Mouse (Mus musculus): ENCODE results near the gene Cnrip1. TPM values are rescaled to one million over a fixed set of nuclear protein-coding genes. Genes with fewer than 3 reads are reported as not detected.

Gene Cnrip1
- polyA plus RNA-seq, 1 experiment, result 15.6 TPM

DNA sequence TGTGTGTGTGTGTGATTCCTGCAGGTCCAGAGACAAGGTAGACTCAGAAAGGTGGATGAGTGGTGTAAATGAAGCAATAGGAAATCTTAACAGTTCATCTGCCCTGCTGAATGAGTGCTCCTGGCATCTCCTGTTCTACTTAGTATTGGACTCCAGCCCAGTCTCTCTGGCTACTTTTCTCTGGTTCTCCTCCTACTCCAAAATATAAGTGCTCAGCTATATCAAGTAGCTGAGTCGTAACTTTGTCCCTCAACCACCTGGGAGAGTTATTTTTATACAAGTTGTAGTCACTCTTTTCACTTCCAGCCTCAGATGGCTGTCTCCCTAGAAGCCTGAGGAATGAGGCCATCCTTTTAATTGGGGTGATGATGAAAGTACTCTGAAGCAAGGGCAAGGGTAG lies 32.5 kb downstream of the Cnrip1 start:
- DNase-seq, result no peak
- no peak for TF ChIP-seq POLR2A (IDR thresholded peaks at IDR 0.05; ENCODE audit: borderline replicate concordance, extremely low read depth, low read depth, low read length)
- no peak for TF ChIP-seq CTCF (IDR thresholded peaks at IDR 0.05; ENCODE audit: insufficient read depth, low read length)
- no peaks in the 10 kb centered on the region for H3K4me1 ChIP-seq (ENCODE audit: control insufficient read depth, insufficient read depth, low read length)
- 34% methylated on average over 1 of the region's 1 CpGs for WGBS
- no peak overlapping the region for H3K4me3 ChIP-seq (replicated peaks; ENCODE audit: extremely low read depth, low read depth, low read length)

DNA sequence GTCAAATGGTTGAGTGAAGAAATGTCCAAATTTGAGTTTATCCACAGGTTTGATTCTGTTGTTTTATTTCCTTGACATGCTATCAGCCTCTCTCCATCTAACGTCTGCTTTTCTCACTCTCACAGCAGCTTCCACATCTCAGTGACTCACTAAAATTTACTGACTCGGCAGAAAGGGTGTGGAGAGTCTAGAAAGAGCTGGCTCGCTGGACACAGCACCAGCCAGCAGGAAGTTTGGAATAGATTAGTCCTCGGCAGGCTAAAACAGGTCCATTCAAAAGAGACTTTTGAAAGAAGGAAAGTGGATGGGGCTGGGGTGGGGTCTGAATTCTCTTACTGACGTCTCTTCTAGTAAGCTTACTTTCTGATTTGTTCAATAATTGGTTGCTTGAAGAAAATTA lies 34.7 kb downstream of the Cnrip1 start:
- WGBS, result 17% methylated on average over 5 of the region's 5 CpGs
- TF ChIP-seq CTCF (IDR thresholded peaks at IDR 0.05; ENCODE audit: insufficient read depth, low read length), result no peak
- no peak for TF ChIP-seq POLR2A (IDR thresholded peaks at IDR 0.05; ENCODE audit: borderline replicate concordance, extremely low read depth, low read depth, low read length)
- DNase-seq, result no peak
- H3K4me3 ChIP-seq (replicated peaks; ENCODE audit: extremely low read depth, low read depth, low read length), result no peak overlapping the region
- H3K4me1 ChIP-seq (ENCODE audit: control insufficient read depth, insufficient read depth, low read length), result no peaks in the 10 kb centered on the region

DNA sequence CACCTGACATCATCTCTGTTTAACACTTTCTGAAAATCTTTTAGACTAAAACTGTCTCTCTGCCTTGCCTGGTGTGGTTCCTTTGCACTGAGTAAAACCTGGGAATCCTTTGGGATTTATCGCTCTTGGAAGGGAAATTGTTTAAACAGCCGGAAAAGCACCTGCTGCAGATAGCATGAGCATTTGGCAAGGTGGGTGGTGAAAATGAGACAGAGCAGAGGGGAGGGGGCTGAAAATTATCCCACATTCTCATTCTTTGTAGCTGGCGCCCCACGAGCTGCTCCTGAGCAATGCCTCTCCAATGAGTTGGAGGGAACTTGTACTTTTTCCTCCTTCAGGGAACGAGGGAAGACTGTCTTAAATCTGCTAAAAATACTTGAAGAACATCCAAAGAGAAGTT lies 55.5 kb downstream of the Cnrip1 start:
- 79% methylated on average over 5 of the region's 5 CpGs for WGBS
- Histone ChIP-seq H3K4me3 (replicated peaks; ENCODE audit: extremely low read depth, low read depth, low read length) (no peak overlapping the region), H3K4me1 (ENCODE audit: control insufficient read depth, insufficient read depth, low read length) (no peaks in the 10 kb centered on the region)
- no peak for DNase-seq
- TF ChIP-seq POLR2A (IDR thresholded peaks at IDR 0.05; ENCODE audit: borderline replicate concordance, extremely low read depth, low read depth, low read length), result no peak
- TF ChIP-seq CTCF (IDR thresholded peaks at IDR 0.05; ENCODE audit: insufficient read depth, low read length), result no peak

DNA sequence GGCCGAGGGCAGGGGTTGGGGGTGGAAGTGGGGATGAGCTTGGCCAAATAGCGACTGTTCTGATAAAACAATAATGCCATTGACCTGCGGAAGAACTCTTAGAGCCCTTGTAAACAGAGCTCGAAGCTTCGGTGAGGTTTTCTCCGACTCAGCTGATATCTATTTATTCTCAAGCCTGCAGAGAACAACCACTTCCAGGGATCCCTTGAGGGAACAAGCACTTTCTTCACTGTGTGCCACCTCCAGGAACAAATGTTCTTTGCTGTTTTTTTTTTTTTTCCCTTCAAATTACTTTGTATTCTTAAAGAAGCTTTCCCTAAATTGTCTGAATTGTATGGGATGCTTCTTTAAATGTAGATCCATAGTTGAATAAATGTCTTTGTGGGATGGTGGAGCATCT lies 56.0 kb downstream of the Cnrip1 start:
- DNase-seq, result no peak
- no peak for TF ChIP-seq POLR2A (IDR thresholded peaks at IDR 0.05; ENCODE audit: borderline replicate concordance, extremely low read depth, low read depth, low read length)
- TF ChIP-seq CTCF (IDR thresholded peaks at IDR 0.05; ENCODE audit: insufficient read depth, low read length), result no peak
- Histone ChIP-seq H3K4me3 (replicated peaks; ENCODE audit: extremely low read depth, low read depth, low read length) (no peak overlapping the region), H3K4me1 (ENCODE audit: control insufficient read depth, insufficient read depth, low read length) (no peaks in the 10 kb centered on the region)
- WGBS, result 50% methylated on average over 6 of the region's 6 CpGs

DNA sequence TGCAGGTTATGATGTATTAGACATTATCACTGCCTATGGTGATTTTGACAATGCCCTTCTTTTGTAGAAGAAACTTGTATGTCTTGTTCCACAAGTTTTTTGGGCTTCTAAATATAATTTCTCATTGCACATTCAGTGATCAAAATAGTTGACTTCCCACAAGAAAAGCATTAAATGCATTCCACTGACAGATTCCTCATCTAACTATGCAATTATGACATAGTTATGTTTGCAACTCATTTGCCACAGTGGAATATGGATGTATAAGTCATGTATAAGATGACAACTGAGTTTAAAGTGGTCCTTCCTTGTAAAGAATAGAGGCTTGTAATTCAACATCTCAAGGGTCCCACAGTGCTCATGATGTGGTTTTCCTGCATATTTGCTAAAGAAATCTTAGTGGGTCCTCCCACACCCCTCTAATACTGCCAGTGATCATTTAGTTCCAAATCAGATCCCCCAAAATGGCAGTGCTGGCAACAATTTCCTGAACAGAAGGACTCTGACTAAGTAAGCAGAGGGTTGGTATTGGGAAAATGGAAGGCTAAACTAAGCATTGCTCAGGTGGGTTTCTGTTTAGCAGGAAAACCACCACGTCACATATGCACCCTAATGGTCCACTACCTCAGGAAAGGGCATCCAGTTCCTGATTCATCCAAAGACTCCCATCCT lies 61.2 kb downstream of the Cnrip1 start:
- Histone ChIP-seq H3K4me3 (replicated peaks; ENCODE audit: extremely low read depth, low read depth, low read length) (no peak overlapping the region), H3K4me1 (ENCODE audit: control insufficient read depth, insufficient read depth, low read length) (no peaks in the 10 kb centered on the region)
- WGBS, result 72% methylated on average over 1 of the region's 1 CpGs
- TF ChIP-seq POLR2A (IDR thresholded peaks at IDR 0.05; ENCODE audit: borderline replicate concordance, extremely low read depth, low read depth, low read length), result no peak
- TF ChIP-seq CTCF (IDR thresholded peaks at IDR 0.05; ENCODE audit: insufficient read depth, low read length), result no peak
- no peak for DNase-seq

DNA sequence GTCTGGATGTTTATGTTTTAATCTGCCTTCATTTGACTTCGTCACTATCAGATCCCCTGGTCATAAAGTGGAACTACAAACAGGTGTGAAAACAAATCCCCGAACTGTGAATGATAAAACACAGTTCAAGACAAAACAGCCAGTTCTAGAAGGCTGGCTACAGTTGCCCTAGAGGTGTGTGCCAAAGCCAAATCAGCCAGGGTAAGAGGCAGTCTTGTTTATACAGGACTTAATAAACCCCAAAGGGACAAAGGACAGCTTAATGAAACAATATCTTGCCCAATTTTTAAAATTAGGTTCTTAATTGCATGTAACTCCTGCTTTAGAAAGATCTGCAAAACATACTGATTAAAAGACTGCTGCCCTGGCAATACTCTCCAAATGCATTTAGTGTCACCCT lies 75.0 kb downstream of the Cnrip1 start:
- WGBS, result 54% methylated on average over 2 of the region's 2 CpGs
- Histone ChIP-seq H3K4me3 (replicated peaks; ENCODE audit: extremely low read depth, low read depth, low read length) (no peak overlapping the region), H3K4me1 (ENCODE audit: control insufficient read depth, insufficient read depth, low read length) (no peaks in the 10 kb centered on the region)
- no peak for DNase-seq
- TF ChIP-seq POLR2A (IDR thresholded peaks at IDR 0.05; ENCODE audit: borderline replicate concordance, extremely low read depth, low read depth, low read length) (no peak), CTCF (IDR thresholded peaks at IDR 0.05; ENCODE audit: insufficient read depth, low read length) (no peak)

Other genes starting within 250 kb of the Cnrip1 start
- 0.23 and 0.44 TPM in 2 replicates for gene Fbxo48, start 100.2 kb upstream of the Cnrip1 start, polyA plus RNA-seq (2012; rRNA removed)
- gene Plek, start 795 bp downstream of the Cnrip1 start, polyA plus RNA-seq (2012; rRNA removed), result 3.4 and 7.0 TPM in 2 replicates
- 29.8 and 56.3 TPM in 2 replicates for gene Ppp3r1, start 107.7 kb downstream of the Cnrip1 start, polyA plus RNA-seq (2012; rRNA removed)
- 4.5 and 6.5 TPM in 2 replicates for gene Wdr92, start 130.5 kb downstream of the Cnrip1 start, polyA plus RNA-seq (2012; rRNA removed)
- gene Pno1, start 160.0 kb downstream of the Cnrip1 start, polyA plus RNA-seq (2012; rRNA removed), result 2.7 and 3.2 TPM in 2 replicates
- gene C1d, start 206.0 kb downstream of the Cnrip1 start, polyA plus RNA-seq (2012; rRNA removed), result 7.3 and 14.9 TPM in 2 replicates

Measured in lung, adult 2 months (tissue).